In genomic region chr6:145904616-145905015, GRCm38 (mm10) we compare ENCODE assay signal across 34 mouse cellular contexts.
"Had no signal": no experiment of that assay in that cellular context is flagged by ENCODE, and none has a peak within 500 bp of the region (broad histone marks: within the 10 kb centered on the region; RNA-seq: fewer than 3 reads in every experiment).

No protein-coding gene starts in this region.

- H3K4me1 ChIP-seq: hindbrain, embryonic 12.5 days; hindbrain, embryonic 13.5 days; hindbrain, embryonic 15.5 days; intestine, embryonic 15.5 days had no signal

- H3K9me3 ChIP-seq: heart, embryonic 10.5 days; heart, embryonic 12.5 days; heart, embryonic 13.5 days; heart, embryonic 15.5 days; hindbrain, embryonic 10.5 days; hindbrain, embryonic 12.5 days; hindbrain, embryonic 13.5 days; hindbrain, embryonic 15.5 days; intestine, embryonic 15.5 days; kidney, embryonic 15.5 days had no signal

- H3K4me3 ChIP-seq: heart, embryonic 10.5 days; heart, embryonic 12.5 days; heart, embryonic 13.5 days; heart, embryonic 15.5 days; hindbrain, embryonic 10.5 days; hindbrain, embryonic 12.5 days; hindbrain, embryonic 13.5 days; hindbrain, embryonic 15.5 days; intestine, embryonic 15.5 days; kidney, embryonic 15.5 days; layer of hippocampus, adult 2 months; left cerebral cortex, adult 2 months had no signal

- ATAC-seq: hindbrain, embryonic 16.5 days; hindbrain, postnatal 0 days; inflammation-experienced regulatory T-cells, adult 6 months; intestine, embryonic 15.5 days; intestine, embryonic 16.5 days; intestine, postnatal 0 days had no signal

- H3K27ac ChIP-seq: heart, embryonic 10.5 days; heart, embryonic 13.5 days; heart, embryonic 15.5 days; hindbrain, embryonic 10.5 days; hindbrain, embryonic 12.5 days; hindbrain, embryonic 13.5 days; hindbrain, embryonic 14.5 days; hindbrain, embryonic 15.5 days; hindbrain, postnatal 0 days; intestine, embryonic 15.5 days; kidney, embryonic 15.5 days; kidney, postnatal 0 days; layer of hippocampus, adult 2 months; left cerebral cortex, adult 2 months had no signal

- H3K4me2 ChIP-seq: heart, embryonic 12.5 days; heart, embryonic 13.5 days; heart, embryonic 15.5 days; hindbrain, embryonic 12.5 days; hindbrain, embryonic 13.5 days; hindbrain, embryonic 14.5 days; hindbrain, embryonic 15.5 days; intestine, embryonic 15.5 days; kidney, embryonic 15.5 days had no signal

- H3K27me3 ChIP-seq: heart, embryonic 12.5 days; heart, embryonic 13.5 days; heart, embryonic 15.5 days; hindbrain, embryonic 12.5 days; hindbrain, embryonic 13.5 days; hindbrain, embryonic 15.5 days; intestine, embryonic 15.5 days; kidney, embryonic 15.5 days had no signal

- H3K36me3 ChIP-seq: heart, embryonic 10.5 days; heart, embryonic 12.5 days; heart, embryonic 13.5 days; heart, embryonic 15.5 days; hindbrain, embryonic 10.5 days; hindbrain, embryonic 12.5 days; hindbrain, embryonic 13.5 days; hindbrain, embryonic 15.5 days; intestine, embryonic 15.5 days; kidney, embryonic 15.5 days had no signal

- H3K9ac ChIP-seq: heart, embryonic 12.5 days; heart, embryonic 13.5 days; heart, embryonic 15.5 days; hindbrain, embryonic 12.5 days; hindbrain, embryonic 13.5 days; hindbrain, embryonic 14.5 days; hindbrain, embryonic 15.5 days; intestine, embryonic 15.5 days; kidney, embryonic 15.5 days had no signal

- DNase-seq: heart, postnatal 10 days; heart, postnatal 14 days; heart, postnatal 36 days; heart, postnatal 4 days; kidney, adult 11 months; kidney, adult 18-20 months; kidney, adult 2 months; kidney, adult 8-10 months; kidney, adult 9 months; kidney, postnatal 10 days; kidney, postnatal 25 days; kidney, postnatal 36 days; kidney, postnatal 4 days; layer of hippocampus, adult 9-11 months; layer of hippocampus, postnatal 36 days had no signal
